Mouse (Mus musculus) CH12.LX (cell line): ENCODE data around the gene Rps3.

ENCODE experiments used
- BHLHE40 ChIP-seq: IDR thresholded peaks from 2 replicates; pipeline ENCODE4 v1.6.1; 2011; ENCODE audit warnings: mild to moderate bottlenecking, low read depth, low read length, improper control_type of control experiment
- CHD1 ChIP-seq: IDR thresholded peaks from 2 replicates; pipeline ENCODE4 v1.6.1; 2012; ENCODE audit warnings: low read depth, low read length, improper control_type of control experiment, inconsistent platforms
- CTCF ChIP-seq, 2 experiments: IDR thresholded peaks in 1 of 2; conservative IDR thresholded peaks in 1 of 2; 2 replicates each; pipeline ENCODE4 v1.5.1; 2011 to 2012; ENCODE audit warnings: low read depth in 2 of 2, low read length in 2 of 2, improper control_type of control experiment in 1 of 2, inconsistent platforms in 1 of 2, mild to moderate bottlenecking in 1 of 2, moderate library complexity in 1 of 2
- EP300 ChIP-seq: IDR thresholded peaks from 2 replicates; pipeline ENCODE4 v1.6.1; 2011; ENCODE audit warnings: low read length, improper control_type of control experiment
- HCFC1 ChIP-seq: IDR thresholded peaks from 2 replicates; pipeline ENCODE4 v1.6.1; 2012; ENCODE audit warnings: low read depth, mild to moderate bottlenecking, inconsistent platforms, low read length, improper control_type of control experiment
- MAFK ChIP-seq: IDR thresholded peaks from 2 replicates; pipeline ENCODE4 v1.6.1; 2011; ENCODE audit warnings: low read length, improper control_type of control experiment; ENCODE audit not compliant: insufficient replicate concordance
- MXI1 ChIP-seq: IDR thresholded peaks from 2 replicates; pipeline ENCODE4 v1.6.1; 2011; ENCODE audit warnings: mild to moderate bottlenecking, low read depth, low read length, improper control_type of control experiment
- NRF1 ChIP-seq: IDR thresholded peaks from 2 replicates; pipeline ENCODE4 v1.6.1; 2014; ENCODE audit warnings: low read depth, mild to moderate bottlenecking, inconsistent platforms, low read length, improper control_type of control experiment, moderate library complexity
- POLR2A ChIP-seq: IDR thresholded peaks from 2 replicates; pipeline ENCODE4 v1.6.1; 2011; ENCODE audit warnings: low read depth, mild to moderate bottlenecking, improper control_type of control experiment, low read length
- POLR2AphosphoS2 ChIP-seq: IDR thresholded peaks from 2 replicates; pipeline ENCODE4 v1.6.1; 2011; ENCODE audit warnings: low read depth, low read length, improper control_type of control experiment
- SMC3 ChIP-seq: IDR thresholded peaks from 2 replicates; pipeline ENCODE4 v1.6.1; 2011; ENCODE audit warnings: low read depth, low read length, improper control_type of control experiment
- UBTF ChIP-seq: IDR thresholded peaks from 2 replicates; pipeline ENCODE4 v1.6.1; 2012; ENCODE audit warnings: low read depth, mild to moderate bottlenecking, inconsistent platforms, low read length, improper control_type of control experiment, moderate library complexity

DNA sequence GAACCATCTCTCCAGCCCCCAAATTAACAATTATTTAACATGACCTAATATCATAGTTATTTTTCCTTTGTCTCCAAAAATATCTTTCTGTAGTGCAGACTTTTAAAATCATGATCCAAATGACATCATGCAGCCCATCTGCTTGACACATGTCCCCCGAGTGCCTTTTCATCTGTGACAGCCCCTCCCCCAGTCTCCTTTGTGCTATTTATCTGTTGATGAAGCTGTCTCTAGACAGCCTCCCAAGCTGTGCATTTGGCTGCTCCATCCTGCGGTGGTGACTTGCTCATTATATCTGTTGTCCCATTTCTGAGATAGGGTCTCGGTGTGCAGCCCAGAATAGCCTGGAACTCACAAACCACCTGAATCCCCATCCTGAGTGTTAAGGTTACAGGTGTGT is 33.8 kb downstream of the Rps3 start:
- TF ChIP-seq POLR2AphosphoS2 (no peak), MAFK (no peak), POLR2A (no peak), CTCF (conservative IDR thresholded peaks at IDR 0.05 in 1 of 2, IDR thresholded peaks at IDR 0.05 in 1 of 2; ENCODE audit: low read depth in 2 of 2, low read length in 2 of 2) (no peak), EP300 (no peak), CHD1 (no peak), NRF1 (no peak), MXI1 (no peak), BHLHE40 (no peak), UBTF (no peak), HCFC1 (no peak), SMC3 (no peak)
